Mouse (Mus musculus): Measurements from ENCODE around the gene Olfr1555-ps1. TPM values are rescaled to one million over a fixed set of nuclear protein-coding genes. Genes with fewer than 3 reads are reported as not detected.
"Not testable (repeated sequence)": the region's sequence is repeated elsewhere in the genome, so short reads cannot be mapped to it uniquely, and the experiment has no call there.

Gene Olfr1555-ps1
- 0.20 and 0.28 TPM in 2 replicates for polyA plus RNA-seq (2012; ENCODE audit: insufficient read depth, insufficient read length, missing spikeins)

DNA sequence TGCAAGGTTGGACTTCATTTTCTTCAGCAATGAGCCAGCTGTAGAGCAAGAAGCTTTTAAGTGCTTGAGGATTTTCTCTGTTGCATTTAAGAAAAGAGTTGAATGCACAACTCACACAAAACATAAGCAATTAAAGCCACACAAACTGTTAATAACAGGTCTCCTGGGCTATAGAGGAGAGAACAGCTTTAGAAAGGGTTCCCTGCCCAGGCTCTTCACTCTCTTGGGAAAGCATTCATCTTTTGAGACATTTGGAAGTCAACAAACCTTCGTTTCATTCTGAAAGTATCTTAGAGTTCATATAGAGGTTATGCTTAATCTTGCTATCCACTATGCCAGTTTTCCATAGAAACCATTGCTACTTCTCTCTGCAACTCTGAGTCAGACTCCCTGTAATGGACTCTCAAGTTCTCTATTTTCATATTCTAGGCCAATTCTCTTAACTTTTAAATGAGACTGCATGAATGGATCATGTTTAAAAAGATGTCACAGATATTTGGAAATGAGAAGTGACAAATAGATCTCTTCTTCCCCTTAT, at the start of gene Olfr1555-ps1:
Olfr1555-ps1 (minus strand) TSS at position 51 of the 538 bp plus-strand sequence.
- not testable (repeated sequence) for H3K4me1 ChIP-seq (ENCODE audit: control insufficient read depth, insufficient read depth, low read length); H3K4me3 ChIP-seq (ENCODE audit: insufficient read depth, low read length)

DNA sequence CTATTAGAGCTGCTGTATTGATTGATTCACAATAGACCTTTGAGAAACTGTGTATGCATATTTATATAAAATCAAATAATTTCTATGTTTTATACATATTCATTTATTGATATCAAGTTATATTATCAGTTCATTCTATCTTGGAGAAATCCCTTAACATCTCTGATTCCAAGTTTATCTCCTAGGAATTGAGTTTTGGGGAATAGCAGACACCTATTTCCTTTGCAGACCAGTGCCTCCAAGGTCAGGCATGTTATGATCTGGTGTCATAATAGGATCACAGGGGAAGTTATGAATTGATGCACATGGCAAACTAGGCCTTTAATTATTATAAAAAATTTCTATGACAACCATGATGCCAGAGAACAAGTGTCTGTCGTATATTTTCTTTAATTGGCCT, 30.4 kb upstream of the Olfr1555-ps1 start, which contains the start of gene Olfr1431:
Olfr1431 (plus strand) TSS at position 301 of the 400 bp plus-strand sequence.
- no peaks in the 10 kb centered on the region for H3K4me1 ChIP-seq (ENCODE audit: control insufficient read depth, insufficient read depth, low read length)
- no peak within 1 kb of the TSS for H3K27ac ChIP-seq (ENCODE audit: insufficient read depth, low read depth, low read length)
- no peak for TF ChIP-seq CTCF (IDR thresholded peaks at IDR 0.05; ENCODE audit: low read depth, low read length)
- no peak within 1 kb of the TSS for H3K4me3 ChIP-seq (ENCODE audit: insufficient read depth, low read length)

More for the DNA sequence above, at the start of gene Olfr1555-ps1:
- H3K27ac ChIP-seq (ENCODE audit: insufficient read depth, low read depth, low read length), result not testable (repeated sequence)

DNA sequence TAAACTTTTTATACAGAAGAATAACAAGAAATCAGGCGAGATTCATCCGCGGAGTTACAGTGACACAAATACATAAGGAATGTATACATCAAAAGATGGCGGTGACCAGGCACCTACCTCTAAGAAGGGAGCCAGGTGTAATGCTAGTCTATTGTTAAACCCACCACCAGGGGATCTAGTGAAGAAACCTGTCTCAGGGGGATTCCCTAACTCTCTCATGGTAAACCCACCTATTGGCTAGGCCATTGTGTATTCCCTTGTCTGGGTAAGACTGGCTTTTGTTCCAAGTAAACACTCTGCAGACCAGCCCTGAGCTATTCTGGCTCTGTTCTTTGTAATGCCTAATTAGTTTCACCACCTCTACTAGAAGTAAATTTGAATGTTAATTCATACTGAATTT, 29.2 kb upstream of the Olfr1555-ps1 start:
- H3K27ac ChIP-seq (ENCODE audit: insufficient read depth, low read depth, low read length); H3K4me1 ChIP-seq (ENCODE audit: control insufficient read depth, insufficient read depth, low read length); H3K4me3 ChIP-seq (ENCODE audit: insufficient read depth, low read length): not testable (repeated sequence)

DNA sequence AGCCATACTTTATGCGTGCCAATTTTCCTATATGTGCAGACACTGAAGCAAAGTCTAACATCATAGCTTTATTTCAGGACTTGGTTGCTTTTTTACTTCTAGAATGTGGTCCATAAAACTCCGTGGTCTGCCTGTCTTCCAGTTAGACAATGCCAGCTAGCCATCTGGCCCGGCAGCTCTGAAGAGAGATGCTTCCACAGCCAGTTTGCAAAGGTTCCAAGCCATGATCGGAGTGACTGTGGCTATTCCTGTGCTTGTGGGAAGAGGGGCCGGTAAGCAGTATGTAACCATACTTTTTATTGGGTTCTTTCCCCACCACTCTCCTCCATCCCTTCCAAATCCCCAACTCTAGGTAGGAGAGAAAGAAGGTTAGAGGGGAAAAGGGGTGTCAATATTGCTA, 5.5 kb upstream of the Olfr1555-ps1 start:
- H3K4me1 ChIP-seq (ENCODE audit: control insufficient read depth, insufficient read depth, low read length), result not testable (repeated sequence)

DNA sequence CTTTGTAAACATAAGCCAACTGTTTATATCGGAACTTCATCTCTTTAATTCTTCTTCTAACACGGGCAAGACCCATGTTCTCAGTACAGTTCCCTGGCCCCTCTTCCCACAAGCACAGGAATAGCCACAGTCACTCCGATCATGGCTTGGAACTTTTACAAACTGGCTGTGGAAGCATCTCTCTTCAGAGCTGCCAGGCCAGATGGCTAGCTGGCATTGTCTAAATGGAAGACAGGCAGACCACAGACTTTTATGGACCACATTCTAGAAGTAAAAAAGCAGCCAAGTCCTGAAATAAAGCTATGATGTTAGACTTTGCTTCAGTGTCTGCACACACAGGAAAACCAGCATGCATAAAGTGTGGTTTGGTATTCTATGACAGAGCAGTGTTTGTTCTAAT, 24.5 kb downstream of the Olfr1555-ps1 start:
- TF ChIP-seq CTCF (IDR thresholded peaks at IDR 0.05; ENCODE audit: low read depth, low read length), result no peak
- no peak overlapping the region for H3K4me3 ChIP-seq (ENCODE audit: insufficient read depth, low read length)
- no peaks in the 10 kb centered on the region for H3K4me1 ChIP-seq (ENCODE audit: control insufficient read depth, insufficient read depth, low read length)
- no peak overlapping the region for H3K27ac ChIP-seq (ENCODE audit: insufficient read depth, low read depth, low read length)

More for the DNA sequence above, 5.5 kb upstream of the Olfr1555-ps1 start:
- not testable (repeated sequence) for H3K4me3 ChIP-seq (ENCODE audit: insufficient read depth, low read length); H3K27ac ChIP-seq (ENCODE audit: insufficient read depth, low read depth, low read length)

DNA sequence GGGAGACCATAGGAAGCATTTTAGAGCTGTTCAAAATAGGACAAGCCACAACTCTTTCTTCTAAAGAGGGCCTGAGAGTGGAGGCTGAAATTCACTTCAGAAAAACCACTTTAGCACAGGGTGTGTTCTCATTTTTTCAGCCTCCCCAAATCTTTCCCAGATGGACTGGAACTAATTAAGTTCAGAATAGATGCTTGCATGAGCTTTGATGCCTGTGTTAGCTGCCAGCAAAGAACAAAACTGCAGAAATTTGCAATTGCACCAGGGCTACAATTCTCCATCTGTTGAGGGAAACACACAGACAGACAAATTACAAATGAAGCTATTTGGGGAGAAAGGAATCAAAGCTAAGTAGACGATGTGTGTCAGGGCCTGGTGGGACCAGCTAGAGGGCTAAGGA, 26.6 kb downstream of the Olfr1555-ps1 start:
- TF ChIP-seq POLR2A (IDR thresholded peaks at IDR 0.05; ENCODE audit: borderline replicate concordance, low read depth, low read length) (no peak), CTCF (IDR thresholded peaks at IDR 0.05; ENCODE audit: low read depth, low read length) (no peak)
- no peak overlapping the region for H3K4me3 ChIP-seq (ENCODE audit: insufficient read depth, low read length)
- H3K4me1 ChIP-seq (ENCODE audit: control insufficient read depth, insufficient read depth, low read length), result no peaks in the 10 kb centered on the region
- H3K27ac ChIP-seq (ENCODE audit: insufficient read depth, low read depth, low read length), result no peak overlapping the region

DNA sequence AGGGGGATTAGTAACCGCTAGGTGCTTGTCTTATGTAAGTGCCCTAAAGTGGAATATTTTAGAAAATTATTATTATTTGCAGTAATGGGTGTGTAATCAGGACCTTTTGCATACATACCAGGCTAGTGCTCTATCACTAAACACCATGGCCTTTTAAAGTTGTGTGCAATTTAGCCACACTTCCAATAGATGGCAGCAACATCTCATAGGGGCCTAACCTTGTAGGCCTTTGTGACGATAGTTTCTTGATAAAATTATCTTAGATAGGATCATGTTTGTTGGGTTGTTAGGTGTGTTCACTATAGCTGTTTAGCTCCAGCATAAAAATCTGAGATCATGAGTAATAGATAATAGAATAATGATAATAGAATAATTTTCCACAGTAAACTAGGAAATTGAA, 35.6 kb downstream of the Olfr1555-ps1 start:
- Histone ChIP-seq H3K4me3 (ENCODE audit: insufficient read depth, low read length) (no peak overlapping the region), H3K4me1 (ENCODE audit: control insufficient read depth, insufficient read depth, low read length) (no peaks in the 10 kb centered on the region), H3K27ac (ENCODE audit: insufficient read depth, low read depth, low read length) (no peak overlapping the region)
- TF ChIP-seq POLR2A (IDR thresholded peaks at IDR 0.05; ENCODE audit: borderline replicate concordance, low read depth, low read length), result no peak
- TF ChIP-seq CTCF (IDR thresholded peaks at IDR 0.05; ENCODE audit: low read depth, low read length), result no peak

DNA sequence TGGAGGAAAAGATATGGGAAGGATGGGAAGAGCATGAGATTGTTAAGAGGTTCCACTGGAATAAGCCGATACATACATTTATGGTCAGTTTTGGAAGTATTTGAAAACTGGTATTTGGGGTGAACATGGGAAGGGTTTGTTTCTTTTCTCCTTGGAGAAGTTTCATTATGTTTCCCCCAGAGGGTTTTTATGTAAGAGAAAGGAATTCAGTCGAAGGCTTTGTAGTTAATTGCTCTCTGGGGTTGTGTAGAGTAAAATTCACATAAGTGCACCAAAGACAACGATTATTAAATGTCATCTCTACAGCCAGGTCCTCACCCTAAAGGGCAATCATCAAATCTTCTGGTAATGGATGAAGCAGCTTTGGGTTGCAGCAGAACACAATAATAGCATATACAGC, 46.8 kb downstream of the Olfr1555-ps1 start, which contains the start of gene Olfr76:
Olfr76 (minus strand) TSS at position 101 of the 400 bp plus-strand sequence.
- no peak within 1 kb of the TSS for H3K27ac ChIP-seq (ENCODE audit: insufficient read depth, low read depth, low read length)
- H3K4me1 ChIP-seq (ENCODE audit: control insufficient read depth, insufficient read depth, low read length), result no peaks in the 10 kb centered on the region
- no peak within 1 kb of the TSS for H3K4me3 ChIP-seq (ENCODE audit: insufficient read depth, low read length)
- TF ChIP-seq CTCF (IDR thresholded peaks at IDR 0.05; ENCODE audit: low read depth, low read length) (no peak), POLR2A (IDR thresholded peaks at IDR 0.05; ENCODE audit: borderline replicate concordance, low read depth, low read length) (no peak)

DNA sequence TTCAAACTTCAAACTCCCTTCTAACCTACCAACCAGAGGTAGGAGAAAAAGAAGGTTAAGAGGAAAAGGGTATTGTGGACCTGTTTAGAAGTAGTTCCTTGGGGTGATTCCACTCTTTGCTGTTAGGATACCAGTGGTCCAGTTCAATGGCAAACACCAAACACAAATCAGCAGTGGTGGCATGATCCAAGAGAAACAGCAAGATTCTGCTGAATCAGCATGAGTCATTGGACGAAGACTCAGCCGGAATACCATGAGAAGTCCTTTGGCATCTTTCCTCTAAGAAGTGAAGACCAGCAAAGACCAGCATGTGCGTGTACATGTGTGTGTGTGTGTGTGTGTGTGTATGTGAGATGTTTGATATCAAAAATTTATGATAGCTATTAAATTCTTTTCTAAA, 53.4 kb downstream of the Olfr1555-ps1 start:
- TF ChIP-seq CTCF (IDR thresholded peaks at IDR 0.05; ENCODE audit: low read depth, low read length) (no peak), POLR2A (IDR thresholded peaks at IDR 0.05; ENCODE audit: borderline replicate concordance, low read depth, low read length) (no peak)
- no peaks in the 10 kb centered on the region for H3K4me1 ChIP-seq (ENCODE audit: control insufficient read depth, insufficient read depth, low read length)
- no peak overlapping the region for H3K4me3 ChIP-seq (ENCODE audit: insufficient read depth, low read length)
- H3K27ac ChIP-seq (ENCODE audit: insufficient read depth, low read depth, low read length), result no peak overlapping the region

DNA sequence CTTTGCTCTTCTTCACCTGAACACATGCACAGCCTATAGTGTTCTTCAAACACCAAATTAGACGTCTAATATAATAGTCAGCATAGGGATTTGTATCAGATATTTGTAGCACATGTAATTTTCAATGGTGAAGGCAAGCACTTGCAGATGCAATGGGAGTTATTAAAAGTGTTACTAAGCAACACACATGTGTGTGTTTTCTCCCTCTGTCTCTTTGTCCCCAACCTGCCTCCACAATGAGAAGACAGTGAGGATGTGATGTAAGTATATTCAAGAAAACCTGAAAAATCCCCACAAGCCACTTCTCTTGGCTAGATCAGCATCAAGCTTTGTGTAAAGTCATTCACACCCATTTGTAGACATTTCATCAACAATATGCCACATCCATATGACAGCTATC, 54.1 kb downstream of the Olfr1555-ps1 start, which contains the start of gene Olfr1428:
Olfr1428 (minus strand) TSS at position 101 of the 400 bp plus-strand sequence.
- no peaks in the 10 kb centered on the region for H3K4me1 ChIP-seq (ENCODE audit: control insufficient read depth, insufficient read depth, low read length)
- H3K4me3 ChIP-seq (ENCODE audit: insufficient read depth, low read length), result no peak within 1 kb of the TSS
- TF ChIP-seq CTCF (IDR thresholded peaks at IDR 0.05; ENCODE audit: low read depth, low read length) (no peak), POLR2A (IDR thresholded peaks at IDR 0.05; ENCODE audit: borderline replicate concordance, low read depth, low read length) (no peak)
- no peak within 1 kb of the TSS for H3K27ac ChIP-seq (ENCODE audit: insufficient read depth, low read depth, low read length)

Other genes starting within 250 kb of the Olfr1555-ps1 start
- gene Osbp, start 204.2 kb downstream of the Olfr1555-ps1 start, polyA plus RNA-seq (2012; ENCODE audit: insufficient read depth, insufficient read length, missing spikeins), result 32.9 and 34.7 TPM in 2 replicates
- gene Olfr1423, start 128.8 kb downstream of the Olfr1555-ps1 start, polyA plus RNA-seq (2012; ENCODE audit: insufficient read depth, insufficient read length, missing spikeins), result not detected in 2 replicates
- gene Olfr1424, start 107.4 kb downstream of the Olfr1555-ps1 start, polyA plus RNA-seq (2012; ENCODE audit: insufficient read depth, insufficient read length, missing spikeins), result not detected in 2 replicates
- not detected in 2 replicates for gene Olfr1425, start 92.4 kb downstream of the Olfr1555-ps1 start, polyA plus RNA-seq (2012; ENCODE audit: insufficient read depth, insufficient read length, missing spikeins)
- gene Olfr1426, start 78.1 kb downstream of the Olfr1555-ps1 start, polyA plus RNA-seq (2012; ENCODE audit: insufficient read depth, insufficient read length, missing spikeins), result not detected in 2 replicates
- gene Olfr1427, start 66.8 kb downstream of the Olfr1555-ps1 start, polyA plus RNA-seq (2012; ENCODE audit: insufficient read depth, insufficient read length, missing spikeins), result not detected in 2 replicates
- gene Olfr1428, start 54.2 kb downstream of the Olfr1555-ps1 start, polyA plus RNA-seq (2012; ENCODE audit: insufficient read depth, insufficient read length, missing spikeins), result not detected in 2 replicates
- gene Olfr76, start 46.9 kb downstream of the Olfr1555-ps1 start, polyA plus RNA-seq (2012; ENCODE audit: insufficient read depth, insufficient read length, missing spikeins), result not detected in 2 replicates
- gene Olfr1431, start 30.5 kb upstream of the Olfr1555-ps1 start, polyA plus RNA-seq (2012; ENCODE audit: insufficient read depth, insufficient read length, missing spikeins), result not detected in 2 replicates
- not detected in 2 replicates for gene Olfr1432, start 62.5 kb upstream of the Olfr1555-ps1 start, polyA plus RNA-seq (2012; ENCODE audit: insufficient read depth, insufficient read length, missing spikeins)
- gene Olfr262, start 71.5 kb upstream of the Olfr1555-ps1 start, polyA plus RNA-seq (2012; ENCODE audit: insufficient read depth, insufficient read length, missing spikeins), result not detected in 2 replicates
- not detected in 2 replicates for gene Olfr235, start 90.9 kb upstream of the Olfr1555-ps1 start, polyA plus RNA-seq (2012; ENCODE audit: insufficient read depth, insufficient read length, missing spikeins)
- not detected in 2 replicates for gene Olfr1434, start 109.7 kb upstream of the Olfr1555-ps1 start, polyA plus RNA-seq (2012; ENCODE audit: insufficient read depth, insufficient read length, missing spikeins)
- gene Olfr1436, start 129.0 kb upstream of the Olfr1555-ps1 start, polyA plus RNA-seq (2012; ENCODE audit: insufficient read depth, insufficient read length, missing spikeins), result not detected in 2 replicates
- not detected in 2 replicates for gene Olfr1437, start 155.0 kb upstream of the Olfr1555-ps1 start, polyA plus RNA-seq (2012; ENCODE audit: insufficient read depth, insufficient read length, missing spikeins)
- 0.17 TPM in 1 of 2 replicates, not detected in the other for gene Olfr1438-ps1, start 165.8 kb upstream of the Olfr1555-ps1 start, polyA plus RNA-seq (2012; ENCODE audit: insufficient read depth, insufficient read length, missing spikeins)
- not detected in 2 replicates for gene Olfr1440, start 217.2 kb upstream of the Olfr1555-ps1 start, polyA plus RNA-seq (2012; ENCODE audit: insufficient read depth, insufficient read length, missing spikeins)
- gene Olfr1441, start 247.3 kb upstream of the Olfr1555-ps1 start, polyA plus RNA-seq (2012; ENCODE audit: insufficient read depth, insufficient read length, missing spikeins), result not detected in 2 replicates

All from bone marrow macrophage, adult 2 months (primary cell).